Mouse (Mus musculus): ENCODE measurements at regions not wholly inside any gene's neighbourhood (a gene's known extent, or its start where the extent isn't known, plus 50 kb on each side); places are given as distances from the start of the nearest gene placed in this dataset.
A peak's percentile ranks its signal among the peaks of the same experiment; 100 is the strongest.

DNA sequence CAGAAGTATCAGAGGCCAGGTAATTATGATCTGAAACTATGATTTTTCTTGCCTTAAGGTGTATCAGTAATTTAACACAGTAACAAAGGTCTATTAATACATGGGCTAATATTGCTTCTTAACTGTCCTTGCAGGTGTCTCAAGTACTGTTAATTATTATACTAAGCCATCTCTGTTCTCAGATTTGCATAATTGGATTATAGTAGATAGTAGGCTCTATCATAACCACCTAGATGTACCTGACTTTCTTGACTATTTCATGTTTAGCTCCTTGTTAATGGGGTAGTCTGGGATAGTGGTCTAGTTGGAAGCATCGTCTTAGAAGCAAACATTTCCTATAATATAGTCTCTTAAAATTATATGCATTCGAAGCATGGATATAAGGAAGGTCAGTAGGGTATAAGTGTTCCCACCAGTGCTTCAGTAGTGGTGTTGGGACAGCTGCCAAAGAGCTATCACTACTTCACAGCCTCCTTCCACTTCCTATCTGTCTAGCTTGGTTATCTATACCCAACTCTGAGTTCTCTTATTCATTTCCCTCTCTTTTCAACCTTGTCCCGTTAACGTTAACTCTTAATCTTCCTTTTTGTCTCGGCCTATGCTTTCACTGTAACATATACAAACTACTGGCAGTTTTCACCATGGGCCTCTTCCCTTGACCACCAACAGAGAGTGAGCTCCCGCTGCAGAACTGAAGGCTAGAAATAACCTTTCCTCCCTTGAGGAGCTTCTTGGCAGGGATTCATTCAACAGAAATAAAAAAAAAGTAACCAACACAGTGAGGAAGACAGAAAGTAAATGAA, 630.9 kb upstream of the Lcorl start:
- no peak overlapping the region for H3K9ac ChIP-seq (replicated peaks; ENCODE audit: low read length)
- no peak overlapping the region for H3K4me2 ChIP-seq (ENCODE audit: low read depth, low read length)
- DNase-seq (ENCODE audit: low spot score) (no peak), ATAC-seq (no peak)
- H3K27ac ChIP-seq = no peak overlapping the region
- no peaks in the 10 kb centered on the region for H3K9me3 ChIP-seq (ENCODE audit: low read length)
- no peaks in the 10 kb centered on the region for H3K27me3 ChIP-seq (ENCODE audit: insufficient read depth, low read length)
- TF ChIP-seq CTCF (IDR thresholded peaks at IDR 0.05; ENCODE audit: low read depth) = no peak
- H3K36me3 ChIP-seq (ENCODE audit: insufficient read depth, low read length) = no peaks in the 10 kb centered on the region
- no peak overlapping the region for H3K4me3 ChIP-seq (ENCODE audit: low read length)
- H3K4me1 ChIP-seq (ENCODE audit: insufficient read depth, low read length) = no peaks in the 10 kb centered on the region
- 62% methylated on average over 6 of the region's 6 CpGs for WGBS

GRCm38 (mm10) chr5:46486740-46487326, 629.4 kb upstream of the Lcorl start:
- WGBS = 63% methylated on average over 1 of the region's 1 CpGs
- Histone ChIP-seq H3K27me3 (ENCODE audit: insufficient read depth, low read length) (no peaks in the 10 kb centered on the region), H3K4me3 (ENCODE audit: low read length) (no peak overlapping the region), H3K27ac (no peak overlapping the region), H3K4me2 (ENCODE audit: low read depth, low read length) (no peak overlapping the region), H3K9me3 (ENCODE audit: low read length) (no peaks in the 10 kb centered on the region), H3K36me3 (ENCODE audit: insufficient read depth, low read length) (no peaks in the 10 kb centered on the region), H3K4me1 (ENCODE audit: insufficient read depth, low read length) (no peaks in the 10 kb centered on the region), H3K9ac (replicated peaks; ENCODE audit: low read length) (no peak overlapping the region)
- DNase-seq (ENCODE audit: low spot score) (peak; percentile 3), ATAC-seq (no peak)
- no peak for TF ChIP-seq CTCF (IDR thresholded peaks at IDR 0.05; ENCODE audit: low read depth)

DNA sequence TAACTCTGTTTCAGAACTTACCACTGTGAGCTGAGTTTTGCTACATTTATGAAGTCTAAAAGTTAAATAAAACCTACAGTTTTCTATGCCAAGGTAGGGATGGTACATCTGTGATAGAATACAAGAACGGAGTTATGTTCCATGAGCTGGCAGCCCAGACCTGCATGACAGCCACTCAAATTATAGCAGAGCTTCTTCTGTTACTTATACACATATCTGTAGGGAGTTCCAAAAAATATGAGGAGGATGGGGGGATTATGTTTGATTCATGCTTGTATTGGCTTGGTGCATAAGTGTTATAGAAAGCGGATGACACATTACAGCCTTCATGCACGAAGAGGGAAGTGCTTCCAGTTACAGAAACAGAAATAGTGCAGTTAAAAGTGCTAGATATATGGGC, 598.9 kb upstream of the Lcorl start:
- Histone ChIP-seq H3K4me2 (ENCODE audit: low read depth, low read length) (no peak overlapping the region), H3K4me1 (ENCODE audit: insufficient read depth, low read length) (no peaks in the 10 kb centered on the region), H3K4me3 (ENCODE audit: low read length) (no peak overlapping the region), H3K9me3 (ENCODE audit: low read length) (no peaks in the 10 kb centered on the region), H3K27ac (no peak overlapping the region), H3K9ac (replicated peaks; ENCODE audit: low read length) (no peak overlapping the region), H3K27me3 (ENCODE audit: insufficient read depth, low read length) (no peaks in the 10 kb centered on the region), H3K36me3 (ENCODE audit: insufficient read depth, low read length) (no peaks in the 10 kb centered on the region)
- no peak for ATAC-seq
- 92% methylated on average over 3 of the region's 3 CpGs for WGBS
- TF ChIP-seq CTCF (IDR thresholded peaks at IDR 0.05; ENCODE audit: low read depth) = no peak
- no peak for DNase-seq (ENCODE audit: low spot score)

GRCm38 (mm10) chr5:46448274-46448673, 590.9 kb upstream of the Lcorl start:
- no peak for TF ChIP-seq CTCF (IDR thresholded peaks at IDR 0.05; ENCODE audit: low read depth)
- ATAC-seq (0 out of 2 replicates have a peak, but pooled peaks have one; percentile 35), DNase-seq (ENCODE audit: low spot score) (peak; percentile 56)
- Histone ChIP-seq H3K9me3 (ENCODE audit: low read length) (no peaks in the 10 kb centered on the region), H3K4me2 (ENCODE audit: low read depth, low read length) (no peak overlapping the region), H3K9ac (replicated peaks; ENCODE audit: low read length) (no peak overlapping the region), H3K4me3 (ENCODE audit: low read length) (no peak overlapping the region), H3K4me1 (ENCODE audit: insufficient read depth, low read length) (no peaks in the 10 kb centered on the region), H3K36me3 (ENCODE audit: insufficient read depth, low read length) (no peaks in the 10 kb centered on the region), H3K27me3 (ENCODE audit: insufficient read depth, low read length) (no peaks in the 10 kb centered on the region), H3K27ac (no peak overlapping the region)
- WGBS = 34% methylated on average over 4 of the region's 4 CpGs

GRCm38 (mm10) chr5:46445844-46446243, 588.4 kb upstream of the Lcorl start:
- Histone ChIP-seq H3K27ac (no peak overlapping the region), H3K4me1 (ENCODE audit: insufficient read depth, low read length) (no peaks in the 10 kb centered on the region), H3K27me3 (ENCODE audit: insufficient read depth, low read length) (no peaks in the 10 kb centered on the region), H3K36me3 (ENCODE audit: insufficient read depth, low read length) (no peaks in the 10 kb centered on the region), H3K4me3 (ENCODE audit: low read length) (no peak overlapping the region), H3K9me3 (ENCODE audit: low read length) (no peaks in the 10 kb centered on the region), H3K4me2 (ENCODE audit: low read depth, low read length) (no peak overlapping the region), H3K9ac (replicated peaks; ENCODE audit: low read length) (no peak overlapping the region)
- WGBS = 40% methylated on average over 3 of the region's 3 CpGs
- DNase-seq (ENCODE audit: low spot score) (peak; percentile 19), ATAC-seq (peak; percentile 28; the same call in 1 of the 2 replicates)
- no peak for TF ChIP-seq CTCF (IDR thresholded peaks at IDR 0.05; ENCODE audit: low read depth)

- ATAC-seq = no peak
Observed at GRCm38 (mm10) chr5:46445122-46445521, 587.7 kb upstream of the Lcorl start.

More at GRCm38 (mm10) chr5:46445122-46445521, 587.7 kb upstream of the Lcorl start:
- no peaks in the 10 kb centered on the region for H3K4me1 ChIP-seq (ENCODE audit: insufficient read depth, low read length)
- H3K9ac ChIP-seq (replicated peaks; ENCODE audit: low read length) = no peak overlapping the region
- H3K27ac ChIP-seq = no peak overlapping the region
- H3K36me3 ChIP-seq (ENCODE audit: insufficient read depth, low read length) = no peaks in the 10 kb centered on the region
- no peaks in the 10 kb centered on the region for H3K9me3 ChIP-seq (ENCODE audit: low read length)
- WGBS = 31% methylated on average over 7 of the region's 7 CpGs
- no peak for DNase-seq (ENCODE audit: low spot score)
- H3K4me2 ChIP-seq (ENCODE audit: low read depth, low read length) = 0 out of 2 replicates have a peak overlapping the region, but pooled peaks have one; percentile 27
- no peak overlapping the region for H3K4me3 ChIP-seq (ENCODE audit: low read length)
- no peaks in the 10 kb centered on the region for H3K27me3 ChIP-seq (ENCODE audit: insufficient read depth, low read length)
- TF ChIP-seq CTCF (IDR thresholded peaks at IDR 0.05; ENCODE audit: low read depth) = no peak

All from hindbrain, postnatal 0 days (tissue).